Mouse (Mus musculus) heart, embryonic 10.5 days (tissue): ENCODE data around the gene Spry2. TPM values are rescaled to one million over a fixed set of nuclear protein-coding genes. Genes with fewer than 3 reads are reported as not detected.

Experiments
- polyA plus RNA-seq: library from polyadenylated mRNA; unstranded; fragments of >200 nt; fragmentation: Nextera tagmentation; extraction: Ambion mirVana; gene quantifications from 2 replicates; pipeline ENCODE4 v1.2.1, GENCODE M21; 2016

The Spry2 gene
- polyA plus RNA-seq, 1 experiment from 2014 or later = 23.9 TPM

Other genes starting within 250 kb of the Spry2 start
- not detected in 2 replicates for gene Trim52, start 209.4 kb upstream of the Spry2 start, polyA plus RNA-seq